Mouse (Mus musculus): ENCODE data around the gene Art1.

GRCm38 (mm10) chr7:102102241-102102640, 698 bp downstream of the Art1 start:
- TF ChIP-seq POLR2A (IDR thresholded peaks at IDR 0.05; ENCODE audit: insufficient read depth, low read length) (no peak), CTCF (IDR thresholded peaks at IDR 0.05; ENCODE audit: low read depth, low read length) (peak; percentile 34), EP300 (IDR thresholded peaks at IDR 0.05; ENCODE audit: insufficient read depth, low read depth, low read length) (no peak)

Data from ES-Bruce4 (cell line).